Mouse (Mus musculus): ENCODE measurements around the gene Ccdc134. TPM values are rescaled to one million over a fixed set of nuclear protein-coding genes. Genes with fewer than 3 reads are reported as not detected.

Ccdc134 gene
- total RNA-seq, 2 experiments from 2014 or later = 10.4 to 19.6 TPM

DNA sequence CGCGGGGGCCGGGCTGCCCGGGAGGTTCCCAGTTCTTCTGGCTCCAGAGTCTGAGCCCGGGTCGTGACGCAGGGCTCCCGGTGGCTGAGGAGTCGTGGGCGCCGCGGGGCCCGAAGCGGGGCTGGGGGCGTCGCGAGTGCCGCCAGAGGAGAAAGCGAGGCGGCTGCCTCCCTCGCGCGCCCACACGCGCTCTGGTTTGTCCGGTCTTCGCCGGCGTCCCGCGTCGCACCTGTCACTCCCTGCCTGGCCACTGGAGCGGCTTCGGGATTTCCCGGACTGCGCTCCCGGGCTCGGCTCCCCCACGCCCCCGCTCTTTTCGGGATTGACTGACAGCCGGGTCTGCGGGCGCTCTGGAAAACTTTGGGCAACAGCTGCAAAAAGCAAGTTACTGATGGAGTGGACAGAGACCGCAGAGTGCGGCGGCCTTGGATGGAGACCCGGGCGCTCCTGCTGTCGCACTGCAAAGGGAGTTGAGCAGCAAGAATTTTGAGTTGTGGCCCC is 19.9 kb downstream of the Ccdc134 start:
- ATAC-seq (replicated peaks; ENCODE audit: poor library complexity) = no peak

- no peak for ATAC-seq (replicated peaks; ENCODE audit: poor library complexity)
Observed at GRCm38 (mm10) chr15:82148510-82148911, 20.8 kb downstream of the Ccdc134 start.

DNA sequence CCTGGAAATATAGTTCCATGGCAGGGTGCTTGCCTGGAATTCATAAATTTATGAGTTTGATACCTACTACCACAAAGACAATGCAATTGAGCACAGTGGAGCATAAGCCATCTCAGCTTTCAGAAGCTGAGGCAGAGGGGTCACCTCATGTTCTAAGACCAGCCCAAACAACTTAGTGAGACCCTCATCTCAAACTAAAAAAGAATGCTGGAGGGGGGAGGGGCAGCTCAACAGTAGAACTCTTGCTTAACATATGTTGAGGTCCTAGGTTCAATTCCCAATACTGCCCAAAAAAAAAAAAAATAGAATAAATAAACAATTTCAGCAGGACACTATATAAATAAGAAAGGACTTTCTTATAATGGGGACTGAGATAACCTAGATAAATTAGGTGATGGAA is 22.3 kb downstream of the Ccdc134 start:
- ATAC-seq (replicated peaks; ENCODE audit: poor library complexity) = no peak

- ATAC-seq (replicated peaks; ENCODE audit: poor library complexity) = no peak
Observed at GRCm38 (mm10) chr15:82151176-82151575, 23.5 kb downstream of the Ccdc134 start.

- ATAC-seq (replicated peaks; ENCODE audit: poor library complexity) = peak; percentile 27; the same call in 1 of the 2 replicates
Observed at GRCm38 (mm10) chr15:82152022-82152421, 24.3 kb downstream of the Ccdc134 start.

GRCm38 (mm10) chr15:82152435-82152834 is 24.7 kb downstream of the Ccdc134 start:
- no peak for ATAC-seq (replicated peaks; ENCODE audit: poor library complexity)

DNA sequence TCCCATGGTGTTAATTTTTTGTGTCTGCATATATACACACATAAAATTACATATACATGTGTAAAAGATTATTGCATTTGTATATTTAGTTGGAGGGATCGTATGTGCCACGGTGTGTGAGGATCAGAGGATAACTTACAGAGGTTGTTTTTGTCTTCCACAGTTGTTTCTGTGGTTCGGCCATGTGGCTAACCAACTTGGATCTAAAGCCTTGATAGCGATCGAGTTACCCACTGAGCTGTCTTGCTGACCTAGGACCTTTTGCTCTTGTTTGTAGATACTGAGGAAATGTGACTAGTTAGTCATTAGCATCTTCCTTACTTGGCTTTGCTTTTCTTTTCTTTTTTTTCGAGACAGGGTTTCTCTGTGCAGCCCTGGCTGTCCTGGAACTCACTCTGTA is 28.6 kb downstream of the Ccdc134 start:
- ATAC-seq (replicated peaks; ENCODE audit: poor library complexity) = no peak

DNA sequence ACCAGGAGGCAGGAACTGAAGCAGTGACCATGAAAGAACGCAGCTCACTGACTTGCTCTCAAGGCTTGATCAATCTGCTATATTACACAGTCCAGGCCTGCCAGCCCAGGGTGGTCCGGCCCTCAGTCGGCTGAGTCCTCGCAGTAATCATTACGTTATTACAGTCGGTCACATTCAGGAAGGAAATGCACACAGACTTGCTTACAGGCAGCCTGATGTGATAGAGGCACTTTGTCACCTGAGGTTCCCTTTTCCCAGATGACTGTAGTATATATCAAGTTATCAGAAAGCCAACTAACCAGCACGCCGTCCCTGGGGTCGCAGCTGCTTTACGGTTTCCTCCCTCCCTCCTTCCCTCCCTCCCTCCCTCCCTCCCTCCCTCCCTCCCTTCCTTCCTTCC is 29.2 kb downstream of the Ccdc134 start:
- ATAC-seq (replicated peaks; ENCODE audit: poor library complexity) = peak; percentile 71

GRCm38 (mm10) chr15:82158243-82159035 is 30.7 kb downstream of the Ccdc134 start:
- ATAC-seq (replicated peaks; ENCODE audit: poor library complexity) = no peak

- no peak for ATAC-seq (replicated peaks; ENCODE audit: poor library complexity)
Observed at GRCm38 (mm10) chr15:82159471-82159870, 31.7 kb downstream of the Ccdc134 start.

- ATAC-seq (replicated peaks; ENCODE audit: poor library complexity) = no peak
Observed at GRCm38 (mm10) chr15:82160731-82161640, 33.3 kb downstream of the Ccdc134 start.

GRCm38 (mm10) chr15:82161965-82162600 is 34.4 kb downstream of the Ccdc134 start:
- no peak for ATAC-seq (replicated peaks; ENCODE audit: poor library complexity)

- ATAC-seq (replicated peaks; ENCODE audit: poor library complexity) = peak; percentile 21
Observed at GRCm38 (mm10) chr15:82163356-82164060, 35.8 kb downstream of the Ccdc134 start.

DNA sequence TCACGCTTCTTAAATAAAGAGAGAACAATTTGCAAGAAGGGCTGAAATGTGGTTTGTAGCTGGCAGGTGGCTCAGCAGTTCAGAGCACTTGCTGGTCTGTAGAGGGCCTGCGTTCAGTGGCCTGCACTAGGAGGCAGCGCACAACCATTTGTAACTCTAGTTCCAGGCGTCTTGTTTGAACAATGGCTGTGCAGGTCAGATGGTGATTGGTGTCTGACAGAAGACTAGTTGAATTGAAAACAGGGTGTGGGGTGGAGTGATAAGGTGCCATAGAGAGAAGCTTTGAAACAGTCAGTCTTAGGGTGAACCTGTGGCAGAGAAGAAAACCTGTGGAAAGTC is 36.3 kb downstream of the Ccdc134 start:
- ATAC-seq (replicated peaks; ENCODE audit: poor library complexity) = peak; percentile 57

GRCm38 (mm10) chr15:82164496-82164895 is 36.8 kb downstream of the Ccdc134 start:
- ATAC-seq (replicated peaks; ENCODE audit: poor library complexity) = no peak; the same call in 1 of the 2 replicates

- ATAC-seq (replicated peaks; ENCODE audit: poor library complexity) = peak; percentile 74
Observed at GRCm38 (mm10) chr15:82165332-82166239, 37.9 kb downstream of the Ccdc134 start.

- peak; percentile 34 for ATAC-seq (replicated peaks; ENCODE audit: poor library complexity)
Observed at GRCm38 (mm10) chr15:82166240-82167100, 38.7 kb downstream of the Ccdc134 start.
